20 mouse cellular contexts compared by ENCODE assay signal in genomic region chr4:125265065-125265464, GRCm38 (mm10).
DNase-seq lines count a peak whose midpoint lies in the region; ATAC-seq lines count a peak whose summit lies in the region.
"Had no signal": no experiment of that assay in that cellular context is flagged by ENCODE, and none has a peak within 500 bp of the region (broad histone marks: within the 10 kb centered on the region; RNA-seq: fewer than 3 reads in every experiment).

No protein-coding gene starts in this region.

- H3K4me2 ChIP-seq in forebrain, embryonic 13.5 days: no peak overlapping the region
- no peak overlapping the region for H3K4me2 ChIP-seq in forebrain, embryonic 11.5 days (ENCODE audit: low read depth, low read length, severe bottlenecking)
- H3K4me2 ChIP-seq in midbrain, embryonic 11.5 days: no peak overlapping the region
- no peak overlapping the region for H3K4me2 ChIP-seq in midbrain, embryonic 16.5 days (ENCODE audit: low read length)
- H3K4me2 ChIP-seq in forebrain, embryonic 16.5 days (ENCODE audit: low read length): no peak overlapping the region
- H3K4me2 ChIP-seq: heart, embryonic 12.5 days; hindbrain, embryonic 14.5 days; limb, embryonic 12.5 days; lung, embryonic 15.5 days had no signal

- H3K4me3 ChIP-seq in forebrain, embryonic 13.5 days: no peak overlapping the region
- H3K4me3 ChIP-seq in forebrain, embryonic 11.5 days (ENCODE audit: low read depth, low read length): no peak overlapping the region
- H3K4me3 ChIP-seq in midbrain, embryonic 11.5 days (ENCODE audit: low read depth, low read length): no peak overlapping the region
- no peak overlapping the region for H3K4me3 ChIP-seq in midbrain, embryonic 16.5 days (ENCODE audit: low read depth, low read length)
- no peak overlapping the region for H3K4me3 ChIP-seq in forebrain, embryonic 16.5 days (replicated peaks; ENCODE audit: low read length)
- H3K4me3 ChIP-seq: gastrocnemius, adult 2 months; heart, adult 2 months; heart, embryonic 12.5 days; layer of hippocampus, adult 2 months; left cerebral cortex, adult 2 months; limb, embryonic 12.5 days; lung, embryonic 15.5 days had no signal

- DNase-seq in forebrain, embryonic 11.5 days (ENCODE audit: low spot score): no peak
- peak; percentile 88 for DNase-seq in midbrain, embryonic 11.5 days (ENCODE audit: low spot score, missing footprints)
- no peak for DNase-seq in right cerebral cortex, postnatal 10 days (ENCODE audit: low spot score in 2 of 2)
- DNase-seq in lung, postnatal 25 days (ENCODE audit: low spot score): no peak
- DNase-seq: cerebellum, adult 9-10 months; gastrocnemius, postnatal 36 days had no signal

- H3K27ac ChIP-seq in forebrain, embryonic 13.5 days: no peak overlapping the region
- no peak overlapping the region for H3K27ac ChIP-seq in forebrain, embryonic 11.5 days (ENCODE audit: low read depth, low read length)
- no peak overlapping the region; the same call in 1 of the 2 replicates for H3K27ac ChIP-seq in midbrain, embryonic 11.5 days (ENCODE audit: low read depth, low read length)
- no peak overlapping the region for H3K27ac ChIP-seq in midbrain, embryonic 16.5 days (ENCODE audit: low read length)
- H3K27ac ChIP-seq in forebrain, embryonic 16.5 days (ENCODE audit: low read length): no peak overlapping the region
- H3K27ac ChIP-seq: gastrocnemius, adult 2 months; heart, adult 2 months; hindbrain, embryonic 14.5 days; layer of hippocampus, adult 2 months; left cerebral cortex, adult 2 months; limb, embryonic 12.5 days; lung, embryonic 15.5 days; stomach, postnatal 0 days had no signal

- peaks cover 58% of the 10 kb centered on the region for H3K27me3 ChIP-seq in forebrain, embryonic 13.5 days
- no peaks in the 10 kb centered on the region; the same call in 1 of the 2 replicates for H3K27me3 ChIP-seq in forebrain, embryonic 11.5 days (ENCODE audit: control insufficient read depth, insufficient read depth, low read length)
- H3K27me3 ChIP-seq in midbrain, embryonic 11.5 days (ENCODE audit: control insufficient read depth, insufficient read depth, low read length): peaks cover 8% of the 10 kb centered on the region; the same call in 1 of the 2 replicates
- 0 out of 2 replicates have a peak, but pooled peaks cover 2% of the 10 kb centered on the region for H3K27me3 ChIP-seq in midbrain, embryonic 16.5 days (ENCODE audit: control insufficient read depth, insufficient read depth, low read depth, low read length)
- peaks cover 7% of the 10 kb centered on the region; the same call in 1 of the 2 replicates for H3K27me3 ChIP-seq in forebrain, embryonic 16.5 days (replicated peaks; ENCODE audit: control insufficient read depth, insufficient read depth, low read length)
- H3K27me3 ChIP-seq: lung, embryonic 15.5 days had no signal

- H3K36me3 ChIP-seq in forebrain, embryonic 13.5 days (ENCODE audit: poor library complexity, severe bottlenecking): no peaks in the 10 kb centered on the region
- no peaks in the 10 kb centered on the region for H3K36me3 ChIP-seq in forebrain, embryonic 11.5 days (ENCODE audit: control insufficient read depth, insufficient read depth, low read length)
- H3K36me3 ChIP-seq in midbrain, embryonic 11.5 days (ENCODE audit: control insufficient read depth, insufficient read depth, low read length): no peaks in the 10 kb centered on the region
- H3K36me3 ChIP-seq in midbrain, embryonic 16.5 days (ENCODE audit: control insufficient read depth, insufficient read depth, low read length): no peaks in the 10 kb centered on the region
- H3K36me3 ChIP-seq in forebrain, embryonic 16.5 days (ENCODE audit: control insufficient read depth, insufficient read depth): no peaks in the 10 kb centered on the region
- H3K36me3 ChIP-seq: heart, embryonic 12.5 days; limb, embryonic 12.5 days; lung, embryonic 15.5 days had no signal

- no peaks in the 10 kb centered on the region for H3K9me3 ChIP-seq in forebrain, embryonic 13.5 days (replicated peaks)
- H3K9me3 ChIP-seq in forebrain, embryonic 11.5 days (ENCODE audit: control insufficient read depth, low read length): no peaks in the 10 kb centered on the region
- no peaks in the 10 kb centered on the region for H3K9me3 ChIP-seq in midbrain, embryonic 11.5 days (ENCODE audit: control insufficient read depth, low read length)
- no peaks in the 10 kb centered on the region for H3K9me3 ChIP-seq in midbrain, embryonic 16.5 days (replicated peaks; ENCODE audit: control insufficient read depth, low read length, poor library complexity, severe bottlenecking)
- no peaks in the 10 kb centered on the region for H3K9me3 ChIP-seq in forebrain, embryonic 16.5 days (ENCODE audit: control insufficient read depth, low read length)
- H3K9me3 ChIP-seq: heart, embryonic 12.5 days; limb, embryonic 12.5 days; lung, embryonic 15.5 days had no signal

- 12% methylated on average over 7 of the region's 7 CpGs for WGBS in forebrain, embryonic 13.5 days
- WGBS in forebrain, embryonic 11.5 days: 24% methylated on average over 7 of the region's 7 CpGs
- 9% methylated on average over 7 of the region's 7 CpGs for WGBS in midbrain, embryonic 11.5 days
- WGBS in midbrain, embryonic 16.5 days: 7% methylated on average over 7 of the region's 7 CpGs
- WGBS in forebrain, embryonic 16.5 days: 11% methylated on average over 7 of the region's 7 CpGs

- 0 out of 2 replicates have a peak, but pooled peaks have one; percentile 3 for ATAC-seq in forebrain, embryonic 13.5 days
- ATAC-seq in forebrain, embryonic 11.5 days (replicated peaks; ENCODE audit: low FRiP score): no peak
- peak; percentile 83 for ATAC-seq in midbrain, embryonic 11.5 days (ENCODE audit: low FRiP score)
- ATAC-seq in midbrain, embryonic 16.5 days: no peak
- ATAC-seq in forebrain, embryonic 16.5 days: peak; percentile 54; the same call in 1 of the 2 replicates
- ATAC-seq: inflammation-experienced regulatory T-cells, adult 6 months; Patski had no signal

- no peak overlapping the region for H3K9ac ChIP-seq in forebrain, embryonic 13.5 days
- H3K9ac ChIP-seq in forebrain, embryonic 11.5 days (ENCODE audit: low read length): no peak overlapping the region
- H3K9ac ChIP-seq in midbrain, embryonic 11.5 days (ENCODE audit: low read length): no peak overlapping the region
- no peak overlapping the region for H3K9ac ChIP-seq in midbrain, embryonic 16.5 days (ENCODE audit: low read depth, low read length)
- no peak overlapping the region for H3K9ac ChIP-seq in forebrain, embryonic 16.5 days (replicated peaks; ENCODE audit: low read depth, low read length)
- H3K9ac ChIP-seq: heart, embryonic 12.5 days; hindbrain, embryonic 14.5 days; limb, embryonic 12.5 days; lung, embryonic 15.5 days had no signal

- peaks cover 38% of the 10 kb centered on the region for H3K4me1 ChIP-seq in forebrain, embryonic 13.5 days
- 0 out of 2 replicates have a peak, but pooled peaks cover 2% of the 10 kb centered on the region for H3K4me1 ChIP-seq in forebrain, embryonic 11.5 days (replicated peaks; ENCODE audit: control insufficient read depth, insufficient read depth, low read length)
- H3K4me1 ChIP-seq in midbrain, embryonic 11.5 days (ENCODE audit: control insufficient read depth, insufficient read depth, low read length): peaks cover 16% of the 10 kb centered on the region
- H3K4me1 ChIP-seq in midbrain, embryonic 16.5 days (ENCODE audit: control insufficient read depth, insufficient read depth, low read length): peaks cover 19% of the 10 kb centered on the region
- peaks cover 36% of the 10 kb centered on the region for H3K4me1 ChIP-seq in forebrain, embryonic 16.5 days (replicated peaks; ENCODE audit: control insufficient read depth, insufficient read depth, low read length)
- H3K4me1 ChIP-seq: heart, embryonic 12.5 days; limb, embryonic 12.5 days; lung, embryonic 15.5 days had no signal

Comparison
In these comparisons a context has a peak if more than half of its experiments do, and no peak if none do; other contexts are left out.
1. ATAC-seq: peak in forebrain, embryonic 13.5 days (single experiment), midbrain, embryonic 11.5 days (single experiment) and forebrain, embryonic 16.5 days (single experiment); none in forebrain, embryonic 11.5 days (single experiment) and midbrain, embryonic 16.5 days (single experiment).